Mouse (Mus musculus) heart, embryonic 13.5 days (tissue): ENCODE measurements around the gene Rab11fip2. TPM values are rescaled to one million over a fixed set of nuclear protein-coding genes. Genes with fewer than 3 reads are reported as not detected.

ENCODE experiments used
- ATAC-seq: fragments of 200-750 bp; cut with Nextera tagmentation; 2 replicates; pipeline ENCODE4 v1.8.0; 2017; ENCODE audit warnings: moderate TSS enrichment; ENCODE audit not compliant: insufficient number of reproducible peaks, low FRiP score, low TSS enrichment; ENCODE audit errors: extremely low read depth
- H3K27ac ChIP-seq: fragments of 300-500 bp; sonication (generic); replicated peaks from 2 replicates; pipeline ENCODE4 v1.5.1; 2015; ENCODE audit warnings: moderate library complexity, mild to moderate bottlenecking, inconsistent platforms
- H3K27me3 ChIP-seq: fragments of 300-500 bp; sonication (generic); replicated peaks from 2 replicates; pipeline ENCODE4 v1.6.1; 2015; ENCODE audit warnings: mild to moderate bottlenecking, inconsistent platforms
- H3K36me3 ChIP-seq: fragments of 300-500 bp; sonication (generic); 2 replicates; pipeline ENCODE4 v1.6.1; 2015; ENCODE audit warnings: mild to moderate bottlenecking, inconsistent platforms
- H3K4me1 ChIP-seq: fragments of 300-500 bp; sonication (generic); 2 replicates; pipeline ENCODE4 v1.6.1; 2015; ENCODE audit warnings: inconsistent platforms
- H3K4me2 ChIP-seq: fragments of 300-500 bp; sonication (generic); 2 replicates; pipeline ENCODE4 v1.6.1; 2015; ENCODE audit warnings: inconsistent platforms, mild to moderate bottlenecking, moderate library complexity
- H3K4me3 ChIP-seq: fragments of 300-500 bp; sonication (generic); 2 replicates; pipeline ENCODE4 v1.5.1; 2015; ENCODE audit warnings: moderate library complexity, mild to moderate bottlenecking, inconsistent platforms
- H3K9ac ChIP-seq: fragments of 300-500 bp; sonication (generic); 2 replicates; pipeline ENCODE4 v1.6.1; 2015; ENCODE audit warnings: inconsistent platforms, mild to moderate bottlenecking, moderate library complexity
- H3K9me3 ChIP-seq: fragments of 300-500 bp; sonication (generic); 2 replicates; pipeline ENCODE4 v1.6.1; 2016; ENCODE audit warnings: inconsistent platforms
- WGBS: fragments of 180-500 bp; shearing (Covaris S2); methylation state at CpG from one replicate; pipeline ENCODE4 v1.1.7; 2015; ENCODE audit warnings: mixed read lengths; 5-methylcytosine and 5-hydroxymethylcytosine counted together
- polyA plus RNA-seq: library from polyadenylated mRNA; unstranded; fragments of >200 nt; fragmentation: Nextera tagmentation; extraction: Ambion mirVana; gene quantifications from 2 replicates; pipeline ENCODE4 v1.2.1, GENCODE M21; 2015

Gene Rab11fip2
- polyA plus RNA-seq, result 2.6 and 2.8 TPM in 2 replicates

GRCm38 (mm10) chr19:59943322-59943871 lies at the start of gene Rab11fip2:
Gene Rab11fip2, minus strand, starts transcription at chr19:59943654.
- ATAC-seq, result peak; percentile 93
- no peaks in the 10 kb centered on the region for H3K36me3 ChIP-seq
- H3K4me3 ChIP-seq, result peak within 1 kb of the TSS; percentile 84
- no peaks in the 10 kb centered on the region for H3K9me3 ChIP-seq
- H3K27ac ChIP-seq, result peak within 1 kb of the TSS; percentile 90
- peaks cover 10% of the 10 kb centered on the region for H3K4me1 ChIP-seq
- H3K9ac ChIP-seq, result peak within 1 kb of the TSS; percentile 94
- H3K27me3 ChIP-seq, result no peaks in the 10 kb centered on the region
- under 1% methylated on average over 57 of the region's 72 CpGs for WGBS
- peak within 1 kb of the TSS; percentile 81 for H3K4me2 ChIP-seq

DNA sequence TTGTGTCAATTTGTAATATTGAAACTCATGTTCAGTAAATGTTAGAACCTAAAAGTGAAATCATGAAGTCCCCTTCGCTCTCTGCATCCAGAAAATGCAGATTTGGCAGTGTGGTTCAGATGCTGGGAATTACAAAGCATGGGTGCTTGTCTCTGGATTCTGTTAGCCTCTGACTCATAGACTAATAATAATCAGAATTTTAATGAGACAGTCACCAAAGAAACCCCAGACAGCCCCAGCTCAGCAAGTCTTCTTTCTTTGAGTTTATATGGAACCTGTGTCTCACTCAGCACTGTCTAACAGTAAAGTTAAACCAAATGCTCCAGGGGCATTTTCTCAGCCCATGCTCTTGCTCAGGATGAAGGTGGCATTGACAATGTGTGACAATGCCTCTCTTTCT lies 38.1 kb upstream of the Rab11fip2 start:
- Histone ChIP-seq H3K9me3 (no peaks in the 10 kb centered on the region), H3K36me3 (no peaks in the 10 kb centered on the region), H3K9ac (no peak overlapping the region), H3K4me2 (no peak overlapping the region), H3K27ac (no peak overlapping the region), H3K4me1 (no peaks in the 10 kb centered on the region), H3K4me3 (no peak overlapping the region), H3K27me3 (no peaks in the 10 kb centered on the region)
- WGBS, result 77% methylated on average over 1 of the region's 1 CpGs
- ATAC-seq, result no peak

- no peak for ATAC-seq
- Histone ChIP-seq H3K4me2 (no peak overlapping the region), H3K27me3 (no peaks in the 10 kb centered on the region; the same call in 1 of the 2 replicates), H3K4me1 (no peaks in the 10 kb centered on the region), H3K27ac (no peak overlapping the region), H3K36me3 (no peaks in the 10 kb centered on the region), H3K4me3 (no peak overlapping the region), H3K9ac (no peak overlapping the region), H3K9me3 (no peaks in the 10 kb centered on the region)
- whole genome bisulfite sequencing, result 72% methylated on average over 3 of the region's 3 CpGs
These were observed 11.5 kb upstream of the Rab11fip2 start for GRCm38 (mm10) chr19:59954936-59955335.

DNA sequence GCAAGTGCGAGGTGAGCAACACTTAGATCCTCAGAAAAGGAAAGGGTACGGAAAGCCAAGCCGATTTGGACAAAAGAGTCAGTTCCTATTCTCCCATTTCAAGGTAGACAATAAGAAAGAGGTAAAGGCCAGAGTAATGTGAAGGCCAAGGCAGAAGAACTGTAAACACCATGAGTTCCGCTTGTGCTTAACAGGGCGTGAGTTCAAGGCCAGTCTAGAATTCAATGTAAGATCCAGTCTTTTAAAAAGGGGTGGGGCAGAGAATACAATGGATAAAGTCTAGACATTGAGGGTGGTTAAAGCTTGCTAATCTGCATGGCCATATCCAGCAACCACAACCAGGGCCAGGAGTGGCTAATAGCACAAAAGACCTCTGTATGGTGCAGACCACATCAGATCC lies 6.3 kb upstream of the Rab11fip2 start:
- no peak overlapping the region for H3K9ac ChIP-seq
- H3K9me3 ChIP-seq, result no peaks in the 10 kb centered on the region
- H3K4me1 ChIP-seq, result no peaks in the 10 kb centered on the region
- H3K27me3 ChIP-seq, result no peaks in the 10 kb centered on the region; the same call in 1 of the 2 replicates
- 81% methylated on average over 5 of the region's 5 CpGs for WGBS
- ATAC-seq, result no peak
- H3K4me3 ChIP-seq, result no peak overlapping the region
- no peak overlapping the region for H3K27ac ChIP-seq
- H3K4me2 ChIP-seq, result no peak overlapping the region
- no peaks in the 10 kb centered on the region for H3K36me3 ChIP-seq

- H3K4me2 ChIP-seq, result peak overlapping the region; percentile 81
These were observed 635 bp downstream of the Rab11fip2 start for GRCm38 (mm10) chr19:59942716-59943321.

DNA sequence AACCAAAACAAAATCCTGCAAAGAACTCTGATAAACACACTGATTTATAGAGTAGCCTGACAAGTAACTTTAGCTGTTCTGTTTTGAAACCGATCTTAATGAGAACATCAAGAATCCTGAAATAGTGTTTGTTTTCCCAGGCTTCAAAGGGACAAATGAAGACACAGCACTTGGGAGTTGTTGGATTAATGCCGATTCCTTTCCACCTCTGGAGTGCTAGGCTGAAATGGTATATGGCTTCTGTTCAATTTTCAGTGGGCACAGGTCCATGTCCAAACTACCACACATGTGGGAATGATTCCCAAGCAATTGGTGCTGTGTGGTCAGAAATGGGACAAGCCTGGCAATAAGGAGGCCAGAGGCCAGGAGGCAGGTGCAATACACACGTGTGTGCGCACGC lies 3.7 kb downstream of the Rab11fip2 start:
- 84% methylated on average over 5 of the region's 5 CpGs for WGBS
- H3K36me3 ChIP-seq, result peaks cover 19% of the 10 kb centered on the region; the same call in 1 of the 2 replicates
- peaks cover 10% of the 10 kb centered on the region for H3K4me1 ChIP-seq
- H3K4me3 ChIP-seq, result no peak overlapping the region
- H3K9ac ChIP-seq, result no peak overlapping the region
- no peaks in the 10 kb centered on the region for H3K9me3 ChIP-seq
- H3K27ac ChIP-seq, result no peak overlapping the region
- no peaks in the 10 kb centered on the region for H3K27me3 ChIP-seq
- H3K4me2 ChIP-seq, result no peak overlapping the region
- no peak for ATAC-seq

More at GRCm38 (mm10) chr19:59942716-59943321, 635 bp downstream of the Rab11fip2 start:
- WGBS, result 3% methylated on average over 24 of the region's 27 CpGs
- peak overlapping the region; percentile 94 for H3K9ac ChIP-seq
- no peaks in the 10 kb centered on the region for H3K9me3 ChIP-seq
- H3K36me3 ChIP-seq, result no peaks in the 10 kb centered on the region
- ATAC-seq, result peak; percentile 74; the same call in 1 of the 2 replicates
- H3K27ac ChIP-seq, result peak overlapping the region; percentile 90
- peak overlapping the region; percentile 84 for H3K4me3 ChIP-seq
- H3K27me3 ChIP-seq, result no peaks in the 10 kb centered on the region
- H3K4me1 ChIP-seq, result peaks cover 10% of the 10 kb centered on the region

- H3K27ac ChIP-seq, result no peak overlapping the region
- 89% methylated on average over 10 of the region's 10 CpGs for WGBS
- H3K4me1 ChIP-seq, result no peaks in the 10 kb centered on the region
- H3K9ac ChIP-seq, result no peak overlapping the region
- H3K4me3 ChIP-seq, result no peak overlapping the region
- no peaks in the 10 kb centered on the region for H3K9me3 ChIP-seq
- no peaks in the 10 kb centered on the region for H3K27me3 ChIP-seq
- H3K4me2 ChIP-seq, result no peak overlapping the region
- no peak for ATAC-seq
- peaks cover 21% of the 10 kb centered on the region; the same call in 1 of the 2 replicates for H3K36me3 ChIP-seq
These were observed 11.4 kb downstream of the Rab11fip2 start for GRCm38 (mm10) chr19:59932085-59932484.

GRCm38 (mm10) chr19:59928672-59929071 lies 14.8 kb downstream of the Rab11fip2 start:
- H3K27me3 ChIP-seq, result no peaks in the 10 kb centered on the region
- H3K9me3 ChIP-seq, result no peaks in the 10 kb centered on the region
- no peak overlapping the region for H3K4me3 ChIP-seq
- H3K27ac ChIP-seq, result no peak overlapping the region
- no peaks in the 10 kb centered on the region for H3K4me1 ChIP-seq
- H3K4me2 ChIP-seq, result no peak overlapping the region
- no peak for ATAC-seq
- no peak overlapping the region for H3K9ac ChIP-seq
- WGBS, result 74% methylated on average over 4 of the region's 4 CpGs
- no peaks in the 10 kb centered on the region for H3K36me3 ChIP-seq

GRCm38 (mm10) chr19:59926125-59926524 lies 17.3 kb downstream of the Rab11fip2 start:
- 62% methylated on average over 1 of the region's 1 CpGs for WGBS

GRCm38 (mm10) chr19:59920846-59921245 lies 22.6 kb downstream of the Rab11fip2 start:
- no peak overlapping the region for H3K9ac ChIP-seq
- H3K27me3 ChIP-seq, result no peaks in the 10 kb centered on the region
- H3K9me3 ChIP-seq, result no peaks in the 10 kb centered on the region
- H3K36me3 ChIP-seq, result 0 out of 2 replicates have a peak, but pooled peaks cover 3% of the 10 kb centered on the region
- no peak overlapping the region for H3K27ac ChIP-seq
- H3K4me2 ChIP-seq, result no peak overlapping the region
- no peak for ATAC-seq
- peaks cover 14% of the 10 kb centered on the region for H3K4me1 ChIP-seq
- H3K4me3 ChIP-seq, result no peak overlapping the region
- 71% methylated on average over 3 of the region's 3 CpGs for WGBS

More at GRCm38 (mm10) chr19:59926125-59926524, 17.3 kb downstream of the Rab11fip2 start:
- ATAC-seq, result no peak
- no peak overlapping the region for H3K27ac ChIP-seq
- no peaks in the 10 kb centered on the region for H3K9me3 ChIP-seq
- H3K27me3 ChIP-seq, result no peaks in the 10 kb centered on the region
- H3K4me1 ChIP-seq, result peaks cover 9% of the 10 kb centered on the region
- no peak overlapping the region for H3K4me3 ChIP-seq
- H3K4me2 ChIP-seq, result no peak overlapping the region
- H3K9ac ChIP-seq, result no peak overlapping the region
- H3K36me3 ChIP-seq, result no peaks in the 10 kb centered on the region

- 86% methylated on average over 2 of the region's 2 CpGs for WGBS
These were observed 25.4 kb downstream of the Rab11fip2 start for GRCm38 (mm10) chr19:59917901-59918613.

More at GRCm38 (mm10) chr19:59917901-59918613, 25.4 kb downstream of the Rab11fip2 start:
- Histone ChIP-seq H3K4me1 (peaks cover 14% of the 10 kb centered on the region), H3K9ac (no peak overlapping the region), H3K27me3 (no peaks in the 10 kb centered on the region), H3K27ac (no peak overlapping the region), H3K4me3 (no peak overlapping the region), H3K36me3 (0 out of 2 replicates have a peak, but pooled peaks cover 3% of the 10 kb centered on the region), H3K4me2 (no peak overlapping the region), H3K9me3 (no peaks in the 10 kb centered on the region)
- ATAC-seq, result no peak
